Mouse (Mus musculus) cortical plate, adult 2 months (tissue): ENCODE data around the gene Nos3.

Experiments used
- CTCF ChIP-seq: fragments of 200-500 bp; IDR thresholded peaks from 2 replicates; pipeline ENCODE4 v1.5.1; 2011; ENCODE audit warnings: mild to moderate bottlenecking, control low read depth, low read length; ENCODE audit not compliant: insufficient read depth; ENCODE audit errors: extremely low read depth
- POLR2A ChIP-seq: fragments of 200-500 bp; IDR thresholded peaks from 2 replicates; pipeline ENCODE4 v1.6.1; 2011; ENCODE audit warnings: mild to moderate bottlenecking, low read length, control low read depth; ENCODE audit not compliant: insufficient read depth; ENCODE audit errors: extremely low read depth

DNA sequence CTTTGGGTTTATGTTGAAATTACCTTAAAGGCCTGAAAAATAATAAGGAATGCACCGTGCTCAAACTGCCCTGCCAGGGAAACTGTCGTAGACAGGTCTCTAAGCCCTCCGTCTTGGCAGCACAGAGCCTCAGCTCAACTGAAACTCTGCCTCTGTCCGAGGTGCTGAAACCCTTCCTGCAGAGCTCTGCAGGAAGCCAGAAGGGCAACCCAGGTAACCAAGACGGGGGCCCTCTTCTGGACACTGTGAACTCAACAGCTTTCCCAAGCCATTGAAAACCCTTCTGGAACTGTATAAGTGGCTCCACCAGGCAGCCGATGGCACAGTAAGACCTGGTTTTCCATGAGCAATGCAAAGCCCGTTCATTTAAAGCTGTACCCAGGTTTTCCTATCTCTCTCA is 7.1 kb upstream of the Nos3 start:
- TF ChIP-seq POLR2A (no peak), CTCF (peak; percentile 38; the same call in 1 of the 2 replicates)
